Mouse (Mus musculus) adrenal gland, adult (tissue): Measurements from ENCODE around the gene Gan.
A peak's percentile ranks its signal among the peaks of the same experiment; 100 is the strongest.

Experiments used
- DNase-seq, 2 experiments: peaks; one replicate each; pipeline ENCODE4 v3.0.0; 2022 to 2023; ENCODE audit warnings: low spot score in 1 of 2; ENCODE audit not compliant: inconsistent age in 2 of 2

Gan gene

DNA sequence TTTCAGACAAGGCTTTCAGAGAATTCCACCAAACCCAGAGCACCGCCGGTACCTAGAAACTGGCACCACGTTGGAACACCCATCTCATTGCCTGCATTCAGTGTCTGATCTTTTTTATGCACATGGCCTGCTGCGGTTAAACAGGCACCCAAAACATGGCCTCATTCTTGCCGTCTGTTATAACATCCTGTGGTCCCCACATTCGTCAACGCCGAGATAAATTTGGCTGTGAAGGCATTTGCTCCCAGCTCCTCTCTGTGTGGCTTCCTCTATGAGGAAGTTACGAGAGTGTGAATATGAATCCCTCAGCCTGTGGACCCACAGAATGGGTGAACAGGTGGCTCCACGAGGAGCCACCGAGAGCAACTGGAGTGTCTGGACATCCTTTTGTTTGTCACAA, 90.4 kb downstream of the Gan start:
- no peak for DNase-seq

DNA sequence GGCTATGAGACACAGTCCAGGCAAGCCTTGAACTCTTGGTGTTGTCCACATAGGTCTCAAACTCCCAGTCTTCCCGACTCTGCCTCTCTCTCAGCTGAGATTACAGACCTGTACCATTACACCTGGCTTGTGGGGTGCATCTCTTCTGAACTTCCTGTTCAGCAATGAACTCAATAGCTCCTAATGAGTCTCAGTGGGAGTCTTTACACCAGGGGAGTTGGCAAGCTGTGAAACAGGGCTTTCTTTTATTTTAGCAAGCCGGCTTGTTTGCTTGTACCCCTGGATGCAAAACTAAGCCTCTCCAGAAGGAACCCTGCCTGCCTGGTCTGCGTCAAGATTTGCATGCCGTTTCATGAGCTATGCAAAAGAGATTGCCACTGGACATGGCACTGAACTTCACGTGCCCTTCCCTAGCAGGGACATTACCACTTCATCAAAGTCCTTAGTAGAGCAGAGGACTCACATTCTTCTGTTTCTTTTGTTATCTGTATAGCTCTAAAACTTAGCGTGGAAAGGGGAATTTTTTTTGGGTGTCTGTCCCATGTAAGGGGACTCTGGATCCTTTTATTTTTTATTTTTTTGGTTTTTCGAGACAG, 93.2 kb downstream of the Gan start:
- no peak for DNase-seq

DNA sequence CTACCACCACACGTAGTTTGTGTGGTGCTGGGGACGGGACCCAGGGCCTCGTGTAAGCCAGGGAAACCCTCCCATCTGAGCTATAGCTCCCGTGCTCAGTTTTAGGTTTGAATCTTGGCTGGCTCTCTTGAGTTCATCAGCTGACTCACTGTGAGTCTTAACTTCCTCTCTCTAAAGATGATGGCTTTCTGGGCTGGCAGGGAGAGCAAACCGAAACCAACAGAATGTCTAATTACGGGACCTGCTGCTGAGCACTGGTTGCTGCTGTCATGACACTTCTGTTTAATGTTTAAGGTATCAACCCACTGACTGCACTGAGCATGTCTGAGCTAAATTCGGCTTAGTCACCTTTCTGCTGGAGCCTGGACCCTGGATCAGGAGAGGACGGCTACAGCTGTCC, 94.7 kb downstream of the Gan start:
- DNase-seq = peak in 1 of 2 experiments; percentile 45

DNA sequence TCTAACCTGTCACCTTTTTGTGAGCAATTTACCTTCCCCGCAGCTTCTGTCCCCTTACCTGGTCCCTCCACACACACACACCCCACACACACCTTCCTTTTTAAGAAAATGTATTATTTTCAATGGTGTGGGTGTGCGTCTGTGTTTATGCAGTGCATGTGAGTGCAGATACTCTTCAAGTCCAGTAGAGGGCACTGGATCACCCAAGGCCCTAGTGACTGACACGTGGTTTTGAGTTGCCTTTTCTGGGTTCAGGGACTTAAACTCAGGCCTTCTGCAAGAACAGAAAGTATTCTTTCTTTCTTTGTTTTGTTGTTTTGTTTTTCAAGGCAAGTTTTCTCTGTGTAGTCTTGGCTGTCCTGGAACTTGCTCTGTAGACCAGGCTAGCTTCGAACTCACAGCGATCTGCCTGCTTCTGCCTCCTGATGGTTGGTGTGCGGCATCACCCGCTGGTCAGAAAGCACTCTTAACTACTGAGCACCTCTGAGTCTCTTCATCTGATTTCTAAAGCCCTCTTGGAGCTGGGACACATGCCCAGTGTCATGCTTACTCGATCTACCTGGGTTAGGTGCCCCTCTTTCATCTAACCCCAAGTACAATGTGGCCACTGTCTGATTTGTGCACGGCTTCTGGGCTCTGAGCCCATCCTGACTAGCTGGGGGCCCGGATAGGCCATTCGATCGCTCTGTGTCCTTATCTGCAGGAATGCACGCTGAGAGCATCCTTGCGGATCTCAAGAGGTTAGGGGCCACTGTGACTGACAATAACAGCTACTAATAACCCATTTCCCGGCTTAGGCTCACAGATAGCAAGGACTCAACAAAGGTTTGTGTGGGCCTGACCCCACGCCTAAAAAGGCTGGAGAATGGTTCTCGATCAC, 95.7 kb downstream of the Gan start:
- no peak for DNase-seq

DNA sequence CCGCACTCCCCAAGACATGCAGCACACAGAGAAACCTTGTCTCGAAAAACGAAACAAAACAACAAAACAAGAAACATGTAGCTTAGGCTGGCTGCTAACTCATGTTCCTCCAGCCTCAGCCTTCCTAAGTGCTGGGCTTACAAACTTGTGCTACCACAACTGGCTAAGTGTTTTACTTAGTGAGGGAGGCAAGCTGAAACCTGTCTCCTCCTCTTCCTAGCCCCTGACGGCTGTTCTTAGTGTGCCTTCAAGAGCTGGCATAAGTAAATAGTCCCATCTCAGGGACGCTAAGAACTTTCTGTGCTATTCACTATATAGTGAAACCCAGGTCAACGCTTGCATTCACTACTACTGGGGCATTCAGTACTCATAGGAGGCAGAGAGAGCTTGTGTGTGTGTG, 96.6 kb downstream of the Gan start:
- DNase-seq = no peak

DNA sequence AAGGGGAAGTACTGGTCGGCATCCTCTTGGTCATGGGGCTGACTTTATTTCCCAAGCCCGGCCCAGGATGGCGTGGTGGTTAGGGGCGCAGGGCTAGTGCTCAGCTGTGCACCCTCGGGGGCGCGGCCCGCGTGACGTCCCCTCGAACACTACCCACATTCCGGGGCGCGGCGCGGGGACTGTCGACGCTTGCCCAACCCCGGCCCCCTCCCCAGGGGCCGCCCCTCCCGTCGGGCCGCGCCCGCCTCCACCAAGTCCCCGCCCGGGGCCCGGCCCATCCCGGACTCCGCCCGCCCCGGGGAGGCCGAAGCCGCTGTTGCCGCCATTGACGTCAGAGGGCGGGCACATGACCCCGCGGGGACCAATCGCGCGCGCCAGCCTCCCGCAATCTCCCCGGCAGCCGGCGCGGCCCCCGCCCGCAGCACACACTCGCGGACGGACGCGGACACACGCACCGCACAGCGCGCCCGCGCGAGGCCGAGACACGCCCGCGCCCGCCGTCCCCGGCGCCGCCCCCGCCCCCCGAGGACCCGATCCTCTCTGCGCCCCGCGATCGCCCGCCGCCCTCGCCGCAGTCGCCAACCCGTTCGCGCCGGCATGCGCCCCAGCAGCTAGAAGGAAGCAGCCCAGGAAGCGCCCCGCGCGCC, 98.5 kb downstream of the Gan start:
- DNase-seq = peak; percentile 97 to 98

DNA sequence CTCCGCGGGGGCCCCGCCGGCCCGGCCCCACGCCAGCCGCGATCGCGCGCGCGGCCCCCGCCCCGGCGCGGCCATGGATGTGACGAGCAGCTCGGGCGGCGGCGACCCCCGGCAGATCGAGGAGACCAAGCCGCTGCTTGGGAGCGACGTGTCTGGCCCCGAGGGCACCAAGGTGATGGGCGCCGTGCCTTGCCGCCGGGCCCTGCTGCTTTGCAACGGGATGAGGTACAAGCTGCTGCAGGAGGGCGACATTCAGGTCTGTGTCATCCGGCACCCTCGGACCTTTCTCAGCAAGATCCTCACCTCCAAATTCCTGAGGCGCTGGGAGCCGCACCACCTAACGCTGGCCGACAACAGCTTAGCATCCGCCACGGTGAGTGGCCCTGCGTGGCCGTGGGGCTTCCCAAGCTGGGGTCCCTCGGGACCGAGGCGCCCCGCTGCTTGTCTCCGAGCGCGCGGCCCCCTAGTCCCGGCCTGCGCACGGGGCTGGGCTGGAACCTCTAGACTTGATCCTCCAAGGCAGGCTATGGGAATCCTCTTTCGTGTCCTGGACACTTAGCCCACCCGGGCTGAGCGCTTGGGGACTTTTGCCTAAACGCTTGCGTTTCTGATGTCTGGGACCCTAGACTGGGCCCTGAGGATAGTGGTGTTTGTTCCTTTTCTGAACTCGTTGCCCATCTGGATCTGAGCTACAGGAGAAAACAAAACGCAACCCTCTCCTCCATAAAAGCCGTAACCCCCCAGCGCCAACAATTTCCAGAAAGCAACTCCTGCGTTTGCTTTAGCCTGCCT, 99.3 kb downstream of the Gan start, which contains the start of gene Cmip:
Gene Cmip (plus strand): TSS at position 36 of the 792 bp plus-strand sequence.
- DNase-seq = peak; percentile 72 to 89

DNA sequence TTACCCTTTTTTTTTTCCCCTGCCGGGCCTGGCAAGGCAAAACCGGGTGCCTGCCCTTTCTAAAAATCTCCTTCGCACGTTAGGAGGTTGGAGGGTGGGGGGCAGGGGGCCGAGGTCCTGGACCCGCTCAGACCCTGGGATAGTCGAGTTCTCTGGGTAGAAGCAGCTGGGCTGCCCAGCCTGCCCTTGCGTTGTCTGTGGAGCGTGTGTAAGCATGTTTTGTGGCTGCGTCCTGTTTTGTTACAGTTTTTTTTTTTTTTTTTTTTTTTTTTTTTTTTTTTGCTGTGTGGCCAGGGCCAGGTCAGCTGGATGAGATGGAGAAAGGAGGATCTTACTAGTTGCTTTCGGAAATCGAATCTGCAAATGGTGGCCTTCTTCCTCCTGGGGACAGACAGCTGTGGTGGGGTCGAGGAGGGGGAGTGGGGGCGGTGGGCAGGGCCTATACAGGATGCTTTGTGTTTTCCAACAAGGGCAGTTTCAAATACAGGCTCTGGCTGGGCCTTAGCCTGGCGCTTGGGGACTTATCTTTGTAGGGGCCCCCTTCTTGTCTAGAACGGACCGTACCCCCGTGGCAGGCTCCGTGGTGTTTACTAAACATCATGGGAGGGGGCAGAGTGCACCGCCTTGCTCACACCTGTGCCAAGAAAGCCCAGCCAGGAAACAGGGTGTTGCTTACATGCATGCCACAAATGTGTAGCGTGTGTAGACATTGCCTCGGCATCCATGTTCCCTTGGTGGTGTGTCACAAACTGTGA, 100.1 kb downstream of the Gan start:
- DNase-seq = peak in 1 of 2 experiments; percentile 54

DNA sequence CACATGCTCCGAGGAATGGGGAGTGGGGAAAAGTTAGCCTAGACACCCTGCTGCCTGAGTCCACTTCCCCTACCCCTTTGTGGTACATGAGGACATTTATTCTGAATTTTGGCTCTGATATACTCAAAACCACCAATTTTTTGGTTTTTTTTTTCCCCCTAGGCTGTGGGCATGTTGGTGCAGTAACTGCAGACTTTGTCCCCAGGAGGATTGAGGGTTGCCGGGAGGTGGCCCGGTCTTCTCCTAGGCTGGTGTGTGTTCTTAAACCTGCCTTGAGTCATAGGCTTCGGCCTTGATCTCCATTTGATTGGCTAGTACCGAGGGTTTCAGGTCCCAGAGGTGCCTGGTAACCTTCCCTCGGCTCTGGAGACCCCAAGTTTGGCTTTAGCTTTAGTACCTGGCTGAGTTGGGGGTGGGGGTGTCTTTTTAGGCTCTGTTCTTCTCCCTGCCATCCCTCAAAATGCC, 100.7 kb downstream of the Gan start:
- peak; percentile 71 to 91 for DNase-seq

DNA sequence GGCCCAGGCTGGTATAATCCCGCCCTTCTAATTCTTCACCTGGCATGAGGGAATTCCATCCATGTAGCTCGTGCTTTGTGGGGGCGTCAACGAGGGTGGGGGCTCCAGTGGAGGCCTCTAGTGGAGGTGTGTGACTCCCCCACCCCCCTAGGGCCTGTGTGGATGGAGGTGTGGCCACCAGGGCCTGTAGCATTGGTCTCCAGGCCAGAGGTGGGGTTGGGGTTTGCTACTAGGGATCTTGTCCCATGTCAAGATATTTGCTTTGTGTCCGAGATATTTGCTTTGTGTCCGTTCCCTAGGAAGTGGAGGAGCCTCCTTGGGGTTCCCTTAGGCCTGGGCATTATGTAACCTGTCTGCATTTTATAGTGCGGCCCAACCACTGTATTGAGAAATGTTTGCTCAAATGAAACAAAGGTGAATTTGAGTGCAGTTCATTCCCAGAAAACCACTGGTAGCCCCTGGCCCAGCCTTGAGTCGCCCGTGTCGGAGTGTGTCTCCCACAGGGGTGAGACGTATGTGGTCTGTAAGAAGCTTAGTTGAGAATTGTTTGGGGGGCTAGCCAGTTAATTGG, 101.6 kb downstream of the Gan start:
- peak in 1 of 2 experiments; percentile 61 for DNase-seq

DNA sequence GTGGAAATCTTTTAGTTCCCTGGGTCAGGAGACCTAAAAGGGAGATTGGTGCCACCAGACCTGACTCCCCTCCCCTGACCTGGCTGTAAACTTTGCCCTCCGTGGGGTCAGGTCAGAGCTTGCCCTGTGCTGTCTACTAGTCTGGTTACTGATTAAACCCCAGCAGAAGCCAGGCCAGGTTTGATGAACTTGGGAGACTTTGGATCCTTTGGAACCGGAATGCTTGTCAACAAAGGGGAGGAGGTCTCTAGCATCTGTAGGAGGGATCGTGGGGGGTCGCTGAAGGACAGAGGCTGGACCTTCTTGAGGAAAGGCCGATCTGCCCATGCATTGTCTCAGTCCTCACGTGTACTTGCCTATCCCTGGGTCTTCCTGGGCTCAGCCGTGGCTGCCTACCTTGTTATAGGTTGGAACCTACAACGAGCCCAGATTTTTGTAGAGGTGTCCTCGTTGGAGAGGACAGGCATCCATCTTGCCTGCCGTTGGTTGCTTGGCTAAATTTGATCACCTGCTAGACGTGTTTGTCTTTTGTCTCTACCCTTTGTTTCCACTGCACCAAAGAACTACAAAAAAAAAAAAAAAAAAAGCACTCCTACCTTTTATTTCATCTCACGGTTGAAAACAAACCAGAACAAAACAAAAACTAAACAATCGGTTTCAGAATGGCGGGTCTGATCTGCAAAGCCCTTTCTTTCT, 102.4 kb downstream of the Gan start:
- DNase-seq = no peak

DNA sequence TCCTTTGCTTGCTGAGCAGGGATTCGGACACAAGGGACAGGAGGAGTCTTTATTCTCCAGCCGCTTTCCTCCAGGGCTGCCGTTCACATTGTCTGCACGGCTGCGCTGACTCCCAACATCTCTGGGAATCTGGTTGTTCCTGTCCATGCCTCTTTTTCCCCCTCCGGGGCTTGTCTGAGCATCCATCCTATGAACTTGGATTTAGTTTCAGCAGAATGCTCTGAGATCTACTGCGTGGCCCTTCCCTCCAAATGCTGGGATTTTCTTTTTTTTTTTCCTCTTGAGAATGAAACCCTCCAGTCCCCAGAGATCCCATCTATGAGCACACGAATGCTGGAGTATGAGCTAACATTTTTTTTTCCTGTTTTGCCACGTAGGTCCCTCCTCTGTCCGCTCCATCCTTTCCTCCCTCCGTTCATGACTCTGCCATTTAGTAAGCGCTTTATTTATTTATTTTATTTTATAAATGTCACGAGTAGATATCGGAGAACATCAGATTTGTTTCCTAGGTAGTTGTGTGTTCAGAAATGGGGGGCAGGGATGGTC, 103.1 kb downstream of the Gan start:
- DNase-seq = no peak

DNA sequence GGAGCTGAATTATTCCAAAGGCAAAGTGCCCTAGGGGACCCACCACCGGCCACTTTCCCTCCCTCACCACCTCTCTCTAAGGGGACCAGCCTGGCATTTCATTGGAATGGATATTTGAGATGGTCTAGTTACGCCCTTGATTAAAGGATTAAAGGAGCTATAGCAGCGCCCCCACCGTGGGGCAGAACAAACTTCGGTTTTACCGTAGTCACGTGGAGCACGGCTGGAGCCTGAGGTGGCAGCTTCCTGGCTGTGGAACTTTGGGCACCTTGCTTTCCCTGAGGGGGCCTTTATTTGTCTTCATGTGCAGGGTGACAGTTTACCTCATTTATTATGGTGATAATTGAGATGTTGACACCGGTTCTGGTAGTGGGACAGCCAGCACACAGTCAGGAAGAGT, 103.8 kb downstream of the Gan start:
- no peak for DNase-seq

DNA sequence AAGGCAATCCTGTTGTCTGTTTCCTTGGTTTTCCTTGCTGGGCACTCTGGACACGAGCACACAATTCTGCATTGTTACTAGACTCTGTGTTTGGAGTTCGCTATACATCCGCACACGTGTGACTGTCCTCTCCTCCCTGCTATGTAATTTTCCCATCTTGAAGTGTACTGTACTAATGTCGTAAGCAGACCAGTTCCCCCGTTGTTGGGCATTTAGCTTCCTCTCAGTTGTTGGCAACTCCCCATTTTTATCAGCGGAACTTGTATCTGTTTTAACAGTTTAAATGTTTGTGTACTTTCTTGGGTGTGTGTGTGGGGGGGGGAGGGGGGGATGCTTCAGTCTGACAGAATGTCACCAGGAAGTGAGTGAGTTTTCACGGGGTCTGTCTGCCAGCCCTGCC, 104.8 kb downstream of the Gan start:
- no peak for DNase-seq

DNA sequence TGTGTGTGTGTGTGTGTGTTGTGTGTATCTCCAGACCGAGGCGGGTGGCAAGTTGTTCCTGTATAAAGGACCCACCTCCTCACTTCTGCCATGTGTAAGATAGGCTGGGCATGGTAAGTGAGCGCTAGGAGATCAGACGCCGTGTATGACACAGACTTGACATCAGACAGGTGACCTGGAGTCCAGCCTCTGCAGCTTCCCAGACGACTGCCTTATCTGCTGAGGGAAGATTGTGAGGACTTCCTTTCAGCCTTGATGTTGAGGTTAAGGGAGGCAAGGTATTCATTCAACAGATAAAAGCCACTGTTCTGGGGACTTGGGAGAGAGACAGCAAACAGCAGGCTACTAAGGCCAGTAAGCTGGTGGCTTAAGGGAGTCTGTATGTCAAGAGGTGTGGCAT, 105.5 kb downstream of the Gan start:
- DNase-seq = no peak

DNA sequence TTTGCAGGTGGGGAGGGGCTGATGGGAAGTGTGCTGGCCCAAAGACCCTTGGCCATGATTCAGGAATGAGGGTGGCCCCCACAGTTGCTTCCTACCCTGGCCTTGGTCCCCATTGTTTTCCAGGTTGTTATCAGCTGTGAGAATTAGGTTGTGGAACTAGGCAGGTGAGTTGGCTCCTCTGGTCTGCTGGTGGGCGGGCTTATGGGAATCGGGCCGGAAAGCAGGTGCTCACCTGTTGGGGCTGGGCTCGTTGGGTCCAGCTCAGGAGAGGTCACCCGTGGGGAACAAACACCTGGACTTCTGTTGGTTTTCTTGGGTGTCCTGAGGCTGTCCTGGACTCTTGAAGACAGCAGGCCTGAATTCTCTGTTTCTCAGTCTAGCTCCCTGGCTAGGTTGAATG, 107.1 kb downstream of the Gan start:
- no peak for DNase-seq
